Mouse (Mus musculus) frontal cortex, postnatal 10 days (tissue): ENCODE measurements around the gene Nup210.
"Not testable (repeated sequence)": the region's sequence is repeated elsewhere in the genome, so short reads cannot be mapped to it uniquely, and the experiment has no call there.

ENCODE experiments used
- DNase-seq, 2 experiments: peaks; one replicate each; pipeline ENCODE4 v3.0.0; 2022; ENCODE audit warnings: low spot score in 2 of 2, mixed read lengths in 1 of 2

The Nup210 gene

GRCm38 (mm10) chr6:91139846-91140245 lies 23.2 kb upstream of the Nup210 start:
- DNase-seq: peak in 1 of 2 experiments; percentile 65

DNA sequence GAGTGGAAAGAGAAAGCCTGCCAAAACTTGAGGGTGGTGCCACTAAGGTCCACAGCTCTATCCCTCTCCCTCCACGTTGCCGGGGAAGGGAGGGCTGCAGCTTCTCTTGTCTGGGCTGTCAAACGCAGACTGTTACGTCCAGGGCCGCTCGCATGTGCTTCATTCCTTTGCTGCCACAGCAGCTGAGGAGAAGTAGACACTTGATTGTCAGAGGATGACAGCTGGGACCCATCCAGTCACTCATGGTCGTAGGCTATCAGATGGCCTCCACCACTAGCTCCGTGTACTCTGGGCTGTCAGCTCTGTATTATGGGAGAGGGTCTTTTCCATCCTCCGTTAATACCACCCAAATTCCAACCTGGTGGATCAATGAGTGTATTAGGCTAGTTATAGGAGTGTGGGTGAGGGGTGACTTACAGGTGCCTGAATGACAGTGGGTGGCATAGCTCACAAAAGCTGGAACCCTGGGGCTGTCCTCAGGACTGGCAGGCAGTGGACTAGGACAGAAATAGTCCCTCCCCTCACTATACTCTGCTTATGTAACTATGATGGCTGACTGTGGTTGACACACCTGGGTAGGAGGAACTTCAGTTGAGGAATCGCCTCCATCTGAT lies 20.8 kb upstream of the Nup210 start:
- DNase-seq: no peak

DNA sequence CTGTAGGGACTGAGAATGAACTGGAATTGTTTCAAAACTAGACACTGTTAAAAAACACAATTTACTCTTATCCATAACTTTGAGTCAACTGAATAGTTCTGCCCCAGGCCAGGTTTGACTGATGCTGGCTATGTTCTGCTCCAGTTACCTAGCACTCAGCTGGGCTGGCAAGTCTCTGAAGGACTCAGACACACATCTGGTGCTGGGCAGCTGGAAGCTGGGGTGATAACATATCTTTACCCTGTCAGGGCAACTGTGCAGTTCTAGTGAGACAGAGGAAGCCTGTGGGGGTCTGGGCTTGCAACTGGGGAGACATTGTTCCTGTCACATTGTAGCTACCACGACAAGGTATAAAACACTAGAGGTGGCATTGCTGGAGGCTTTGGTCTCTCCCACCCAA lies 14.2 kb upstream of the Nup210 start:
- DNase-seq: no peak

GRCm38 (mm10) chr6:91128996-91129395 lies 12.4 kb upstream of the Nup210 start:
- no peak for DNase-seq

GRCm38 (mm10) chr6:91125228-91125585 lies 8.6 kb upstream of the Nup210 start:
- DNase-seq: no peak

DNA sequence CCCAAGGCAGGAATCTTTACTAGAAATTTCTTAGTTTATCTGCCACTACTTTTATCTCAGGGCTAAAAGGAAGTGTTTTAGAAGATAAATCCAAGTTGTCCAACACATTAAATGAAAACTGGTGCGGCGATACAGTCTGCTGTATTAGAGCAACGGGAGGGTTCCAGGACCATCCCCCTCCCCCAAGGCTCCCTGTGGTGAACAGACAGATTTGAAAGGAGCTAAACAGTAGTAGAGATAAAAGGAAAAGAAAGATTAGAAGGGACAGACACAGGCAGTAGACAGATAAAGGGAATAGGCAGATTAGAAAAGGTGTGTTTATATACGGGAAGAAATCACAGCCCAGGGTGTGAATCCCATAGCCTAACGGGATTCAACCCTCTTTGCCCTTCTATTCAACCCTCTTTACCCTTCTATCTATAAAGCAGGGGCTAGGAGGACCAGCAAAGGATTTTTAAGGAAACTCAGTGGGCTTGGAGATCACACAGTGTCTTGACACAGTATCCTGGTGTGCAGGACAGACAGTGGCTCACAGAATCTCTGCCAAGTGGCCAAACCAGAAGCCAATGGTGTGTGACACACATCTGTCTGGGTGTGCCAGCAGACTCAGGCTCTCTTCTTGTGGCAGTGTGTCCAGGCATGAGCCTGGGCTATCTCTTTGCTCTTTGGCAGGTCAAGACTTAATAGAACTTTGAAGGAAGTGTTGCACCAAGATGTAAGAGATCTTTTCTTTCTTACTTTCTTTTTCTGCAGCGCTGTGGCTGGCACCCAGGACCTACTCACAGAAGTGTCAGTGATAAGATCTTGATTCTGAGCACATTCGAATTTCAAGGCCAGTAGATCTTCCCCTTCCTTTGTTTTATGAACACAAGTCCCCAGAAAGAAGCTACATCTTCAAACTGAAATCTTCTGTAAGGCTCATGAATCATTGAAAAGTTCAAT lies 7.9 kb upstream of the Nup210 start:
- no peak for DNase-seq

- no peak for DNase-seq
These were observed 6.8 kb upstream of the Nup210 start for GRCm38 (mm10) chr6:91123453-91123852.

DNA sequence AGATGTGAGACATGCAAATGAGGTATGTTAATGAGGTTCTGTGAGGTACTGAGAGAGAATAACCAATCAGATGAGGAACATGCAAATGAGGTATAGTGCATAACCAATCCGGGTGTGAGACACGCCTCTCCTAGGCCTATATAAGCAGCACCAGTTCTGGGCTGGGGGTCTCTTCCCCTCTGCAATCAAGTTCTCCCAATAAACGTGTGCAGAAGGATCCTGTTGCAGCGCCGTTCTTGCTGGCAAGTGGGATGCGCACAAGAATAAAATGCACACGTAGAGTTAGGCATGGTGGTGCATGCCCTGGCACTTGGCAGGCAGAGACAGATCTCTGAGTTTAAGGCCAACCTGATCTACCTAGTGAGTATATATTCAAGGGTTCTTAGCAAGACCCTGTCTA lies 4.5 kb upstream of the Nup210 start:
- not testable (repeated sequence) for DNase-seq

GRCm38 (mm10) chr6:91120206-91120605 lies 3.6 kb upstream of the Nup210 start:
- DNase-seq: no peak

DNA sequence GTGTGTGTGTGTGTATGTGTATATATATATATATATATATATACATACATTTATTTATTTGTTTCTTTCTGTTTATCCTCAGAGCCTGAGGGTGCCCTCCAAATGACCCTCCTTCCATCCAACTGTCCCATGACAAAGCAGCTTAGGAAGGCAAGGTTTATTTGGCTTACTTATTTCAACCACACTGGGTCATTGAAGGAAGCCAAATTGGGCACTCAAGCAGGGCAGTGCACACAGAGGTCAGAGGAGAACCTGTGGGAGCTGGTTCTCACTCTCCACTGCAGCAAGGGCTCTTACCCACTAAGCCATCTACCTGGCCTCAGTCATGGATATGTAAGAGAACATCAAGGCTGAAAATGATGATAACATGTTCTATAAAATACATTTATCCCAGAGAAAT lies 1.9 kb upstream of the Nup210 start:
- DNase-seq: no peak

DNA sequence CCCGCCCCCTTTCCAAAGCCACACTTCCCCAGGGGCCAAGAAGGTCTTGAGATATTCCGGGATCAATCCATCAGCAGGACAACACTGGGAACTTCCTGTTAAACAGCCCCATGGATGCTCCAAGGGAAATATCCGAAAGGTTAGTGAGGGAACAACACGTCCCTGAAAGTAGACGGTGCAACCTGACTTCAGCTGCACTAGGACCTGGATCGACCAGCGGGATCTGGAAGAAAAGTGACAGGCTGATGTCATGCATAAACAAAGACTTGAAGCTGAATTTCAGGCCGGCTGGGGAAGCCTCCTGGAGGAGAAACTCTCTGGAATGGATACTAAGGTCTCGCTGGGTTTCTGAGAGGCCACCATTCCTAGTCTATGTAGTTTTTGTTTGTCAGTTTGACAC lies 520 bp upstream of the Nup210 start:
- DNase-seq: peak in 1 of 2 experiments; percentile 17

- DNase-seq: no peak
These were observed 776 bp downstream of the Nup210 start for GRCm38 (mm10) chr6:91115863-91116243.

DNA sequence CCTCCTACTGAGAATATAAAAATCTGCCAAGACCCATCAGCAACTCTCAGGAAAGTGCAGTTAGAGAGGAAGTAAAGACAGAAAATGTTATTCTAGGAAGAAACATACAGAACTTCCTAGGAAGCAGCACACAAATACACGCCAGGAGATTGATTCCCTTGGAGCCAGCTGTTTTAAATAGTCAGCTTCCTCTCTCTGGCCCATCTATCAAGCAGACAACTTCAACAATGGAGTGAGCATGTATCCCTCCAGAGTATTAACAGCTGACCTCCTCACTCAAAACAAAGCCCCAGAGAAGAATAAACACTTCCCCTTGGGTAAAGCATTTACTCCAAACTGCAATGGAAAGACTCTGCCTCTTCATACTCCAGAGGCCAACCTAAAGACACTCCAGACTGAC lies 1.5 kb downstream of the Nup210 start:
- DNase-seq: no peak

GRCm38 (mm10) chr6:91114716-91115115 lies 1.9 kb downstream of the Nup210 start:
- DNase-seq: no peak

- no peak for DNase-seq
These were observed 4.7 kb downstream of the Nup210 start for GRCm38 (mm10) chr6:91111954-91112252.

DNA sequence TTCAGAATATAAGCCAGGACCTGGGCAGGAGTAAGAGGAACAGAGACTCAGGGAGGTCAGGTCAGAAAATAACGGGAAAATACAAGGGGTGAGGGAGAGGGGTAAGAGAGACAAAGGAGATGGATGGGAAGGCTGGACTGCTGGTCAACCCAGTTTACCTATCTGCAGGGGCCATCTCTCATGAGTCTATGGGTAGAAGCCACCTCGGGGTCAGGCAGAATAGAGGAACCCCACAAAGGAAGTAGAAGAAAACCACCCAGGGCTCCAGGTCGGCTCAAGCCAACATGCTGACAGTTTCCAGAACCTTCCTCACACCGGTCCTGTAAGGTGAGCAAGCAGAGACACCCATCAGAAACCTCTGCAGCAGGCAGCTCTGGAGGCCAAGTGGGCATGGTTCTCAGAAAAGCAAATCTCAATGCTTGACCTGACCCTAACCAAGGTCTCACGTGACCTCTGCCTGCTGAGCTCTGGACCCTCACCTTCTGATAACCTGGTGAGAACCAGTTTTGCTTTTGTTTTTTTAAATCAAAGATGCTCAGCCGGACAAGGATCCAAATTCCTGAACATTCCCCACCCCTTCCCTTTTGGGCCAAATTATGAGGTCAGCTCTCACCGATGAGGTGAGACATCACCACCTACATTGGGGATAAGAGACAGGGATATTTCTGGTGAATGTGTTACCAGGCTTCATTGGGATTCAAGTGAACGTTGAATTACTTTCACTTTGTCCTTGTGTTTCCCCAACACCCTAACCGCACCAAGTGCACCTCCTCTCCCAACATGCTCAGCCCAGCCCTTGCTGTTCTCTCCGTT lies 5.3 kb downstream of the Nup210 start:
- no peak for DNase-seq

GRCm38 (mm10) chr6:91110323-91111020 lies 6.2 kb downstream of the Nup210 start:
- no peak for DNase-seq

- DNase-seq: no peak
These were observed 7.1 kb downstream of the Nup210 start for GRCm38 (mm10) chr6:91109489-91109888.

DNA sequence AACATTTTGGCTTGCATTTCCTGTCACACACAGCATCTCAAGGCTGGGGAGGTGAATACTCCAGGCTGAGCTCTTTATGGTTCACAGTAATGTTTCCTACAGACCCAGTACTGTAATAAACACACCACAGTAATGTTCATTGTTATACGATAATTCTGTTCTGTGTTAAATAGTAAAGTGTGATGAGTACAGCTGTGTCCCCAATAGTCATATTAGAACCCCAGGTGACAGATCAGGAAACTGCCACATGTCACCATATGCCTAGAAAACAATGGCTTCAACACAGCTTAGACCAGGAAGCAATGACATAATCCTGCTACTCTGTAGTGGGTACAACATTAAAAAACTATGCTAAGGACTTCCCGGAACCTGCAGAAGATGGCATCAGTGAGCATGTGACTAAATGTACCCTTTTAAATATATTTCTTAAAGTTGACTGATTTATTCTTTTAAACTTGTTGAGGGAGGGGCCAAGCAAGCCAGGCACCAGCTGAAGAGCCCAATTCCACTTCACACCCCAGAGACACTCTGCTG lies 7.6 kb downstream of the Nup210 start:
- no peak for DNase-seq

DNA sequence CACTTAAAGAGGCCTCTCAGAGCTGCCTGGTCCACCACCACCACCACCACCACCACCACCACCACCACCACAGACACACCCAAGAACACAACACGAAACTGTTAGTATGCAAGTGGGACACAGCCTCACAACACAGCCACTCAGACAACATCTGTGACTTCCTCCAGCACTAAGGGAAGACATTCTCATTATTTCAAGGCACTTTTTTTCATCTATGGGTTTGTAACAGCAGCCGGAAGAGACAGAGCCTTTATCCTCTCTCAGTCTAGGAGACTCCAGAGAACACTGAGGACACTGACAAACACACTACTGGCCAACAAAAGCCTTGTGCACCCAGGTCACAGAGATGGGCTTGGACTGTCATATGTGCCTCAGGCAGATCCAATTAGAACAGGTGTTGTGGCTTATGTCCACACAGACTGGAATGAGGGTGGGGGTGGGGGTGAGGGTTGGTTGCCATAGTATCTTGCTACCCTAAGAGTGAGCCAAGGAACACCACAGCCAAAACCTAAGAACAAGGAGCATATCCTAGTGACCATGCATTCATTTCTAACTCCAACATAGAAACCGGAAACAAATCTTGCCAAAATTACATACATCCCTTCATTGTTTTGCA lies 8.2 kb downstream of the Nup210 start:
- no peak for DNase-seq

- no peak for DNase-seq
These were observed 11.1 kb downstream of the Nup210 start for GRCm38 (mm10) chr6:91105400-91106129.
